Mouse (Mus musculus): ENCODE results near the gene Dcbld1.
"Not testable (repeated sequence)": the region's sequence is repeated elsewhere in the genome, so short reads cannot be mapped to it uniquely, and the experiment has no call there.

Gene Dcbld1

GRCm38 (mm10) chr10:52302271-52302670, 68.9 kb downstream of the Dcbld1 start:
- CTCF ChIA-PET, result no interaction called here

DNA sequence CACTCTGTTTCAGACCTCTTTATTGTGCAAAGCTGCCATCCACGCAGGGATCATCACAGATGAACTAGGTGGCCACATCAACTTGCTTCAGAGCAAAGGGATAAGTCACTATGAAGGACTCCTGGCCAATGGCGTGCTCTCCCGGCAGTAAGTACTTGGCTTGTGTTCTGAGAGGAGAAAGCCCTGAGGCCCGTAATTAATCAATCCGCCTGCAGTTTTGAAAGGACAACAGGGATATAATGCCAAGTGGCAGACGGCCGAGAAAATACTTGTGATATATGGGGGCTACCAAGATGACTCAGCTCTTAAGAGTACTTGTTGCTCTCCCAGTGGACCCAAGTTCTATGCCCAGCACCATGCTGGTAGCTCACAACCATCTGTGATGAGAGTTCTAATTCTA, 71.2 kb downstream of the Dcbld1 start:
- CTCF ChIA-PET, result no interaction called here

GRCm38 (mm10) chr10:52309196-52309595, 75.8 kb downstream of the Dcbld1 start:
- CTCF ChIA-PET, result interaction anchor here (0.6 kb wide), 1 partner anchor 56 kb away, joined by 5 read pairs; no protein-coding TSS in a partner anchor

GRCm38 (mm10) chr10:52319506-52320286, 86.3 kb downstream of the Dcbld1 start:
- CTCF ChIA-PET, result no interaction called here

- CTCF ChIA-PET, result interaction anchor here (0.6 kb wide), 1 partner anchor 23 kb away, joined by 3 read pairs; no protein-coding TSS in a partner anchor
Measured at GRCm38 (mm10) chr10:52321918-52322317, 88.5 kb downstream of the Dcbld1 start.

- CTCF ChIA-PET, result no interaction called here
Measured at GRCm38 (mm10) chr10:52331007-52331406, 97.6 kb downstream of the Dcbld1 start.

- CTCF ChIA-PET, result not testable (repeated sequence)
Measured at GRCm38 (mm10) chr10:52343324-52343723, 109.9 kb downstream of the Dcbld1 start.

DNA sequence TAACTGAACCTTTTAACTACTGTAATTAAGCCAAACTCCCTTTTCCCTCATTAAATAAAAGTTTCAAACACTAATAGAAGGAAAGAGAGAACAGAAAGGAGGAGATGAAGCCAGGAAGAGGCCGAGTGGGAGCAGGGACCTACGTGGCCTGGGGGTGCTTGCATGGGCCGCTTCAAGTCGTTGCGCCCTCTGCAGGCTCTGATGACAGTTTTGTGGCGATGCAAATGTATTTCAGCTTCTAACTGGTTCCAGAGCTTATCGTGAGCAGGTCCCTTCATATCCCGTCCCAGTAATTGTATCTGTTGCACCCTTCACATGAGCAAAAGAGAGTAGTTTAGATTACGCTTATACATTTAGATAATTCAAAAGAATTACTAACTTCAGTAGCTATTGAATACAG, 119.8 kb downstream of the Dcbld1 start:
- CTCF ChIA-PET, result interaction anchor here (0.6 kb wide), 2 partner anchors 20 to 27 kb away, joined by 3 to 6 read pairs; no protein-coding TSS in a partner anchor

- CTCF ChIA-PET, result interaction anchor here (0.6 kb wide), 1 partner anchor 10 kb away, joined by 6 read pairs; no protein-coding TSS in a partner anchor
Measured at GRCm38 (mm10) chr10:52358467-52358866, 125.0 kb downstream of the Dcbld1 start, which contains the start of gene Gm26741. Gene Gm26741 (plus strand): TSS chr10:52358767.

- CTCF ChIA-PET, result no interaction called here
Measured at GRCm38 (mm10) chr10:52360241-52360735, 126.9 kb downstream of the Dcbld1 start.

DNA sequence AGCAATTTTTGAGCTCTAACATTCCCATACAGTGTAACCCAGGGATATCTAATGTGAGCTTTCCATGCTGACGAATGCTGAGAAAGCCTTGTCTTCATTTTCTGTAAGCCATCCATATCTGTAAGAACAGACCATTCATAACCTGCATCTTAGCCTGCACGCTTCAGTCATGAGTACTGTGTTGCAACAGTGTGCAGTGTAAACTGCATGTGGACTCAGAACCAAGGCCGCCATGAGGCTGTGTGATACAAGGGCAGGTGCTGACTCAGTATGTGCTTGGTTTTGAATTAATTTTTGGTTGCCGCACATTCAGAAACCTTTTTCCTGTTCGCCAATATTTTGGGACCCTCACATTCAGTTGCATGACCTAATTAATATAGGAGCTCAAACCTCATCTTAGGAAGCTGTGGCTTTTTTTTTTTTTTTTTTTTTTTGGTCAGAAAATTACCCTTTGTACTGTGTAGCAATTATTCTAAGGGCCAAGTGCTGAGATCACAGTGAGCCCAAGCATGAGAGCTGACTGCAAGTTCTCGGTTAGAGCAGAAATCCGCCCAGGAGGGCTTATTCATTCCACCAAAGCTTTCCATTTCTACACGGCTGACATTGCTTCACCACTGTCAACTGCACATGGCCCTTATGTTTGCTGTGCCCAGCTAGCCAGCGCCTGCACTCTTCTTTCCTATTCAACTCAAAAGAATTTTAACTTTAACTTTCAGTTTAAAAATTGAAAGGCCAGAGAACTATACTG, 127.6 kb downstream of the Dcbld1 start:
- CTCF ChIA-PET, result interaction anchor here (1.3 kb wide), 1 partner anchor 21 kb away, joined by 4 read pairs; the partner anchor contains the start of gene Gopc

DNA sequence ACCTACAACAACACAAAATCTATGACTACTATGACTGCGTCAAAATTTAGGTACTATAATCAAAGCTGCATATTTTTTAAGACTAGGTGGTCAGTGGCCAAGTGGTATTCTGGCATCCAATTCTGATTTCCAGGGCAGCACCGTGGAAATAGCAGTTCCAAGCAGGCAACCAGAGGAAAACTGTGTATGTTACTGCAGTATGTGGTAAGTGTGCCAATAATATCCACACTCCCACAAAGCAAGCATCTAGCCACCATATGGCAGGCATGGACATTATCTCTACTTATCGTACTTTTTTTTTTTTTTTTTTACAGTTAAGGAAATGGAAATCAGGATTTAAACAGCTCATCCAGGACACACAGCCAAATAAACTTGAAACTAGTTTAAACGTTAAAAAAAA, 135.0 kb downstream of the Dcbld1 start:
- CTCF ChIA-PET, result interaction anchor here (0.6 kb wide), 1 partner anchor 10 kb away, joined by 6 read pairs; the partner anchor contains the start of gene Gm26741

All from spleen, embryonic (tissue).